Mouse (Mus musculus) layer of hippocampus, adult 11-12 months (tissue): Measurements from ENCODE around the gene Notch2.
A peak's percentile ranks its signal among the peaks of the same experiment; 100 is the strongest.
"Not testable (repeated sequence)": the region's sequence is repeated elsewhere in the genome, so short reads cannot be mapped to it uniquely, and the experiment has no call there.

Source experiments
- DNase-seq: peaks from one replicate; pipeline ENCODE4 v3.0.0; 2022; ENCODE audit warnings: low spot score

Notch2 gene

GRCm38 (mm10) chr3:98031104-98031503 lies 17.8 kb downstream of the Notch2 start:
- no peak for DNase-seq

- no peak for DNase-seq
These were observed 18.9 kb downstream of the Notch2 start for GRCm38 (mm10) chr3:98032191-98032590.

- DNase-seq = no peak
These were observed 19.6 kb downstream of the Notch2 start for GRCm38 (mm10) chr3:98032944-98033343.

GRCm38 (mm10) chr3:98034622-98035593 lies 21.6 kb downstream of the Notch2 start:
- DNase-seq = no peak

GRCm38 (mm10) chr3:98036161-98036560 lies 22.8 kb downstream of the Notch2 start:
- DNase-seq = no peak

GRCm38 (mm10) chr3:98037151-98037550 lies 23.8 kb downstream of the Notch2 start:
- no peak for DNase-seq

GRCm38 (mm10) chr3:98038658-98039057 lies 25.3 kb downstream of the Notch2 start:
- DNase-seq = no peak

- DNase-seq = no peak
These were observed 25.9 kb downstream of the Notch2 start for GRCm38 (mm10) chr3:98039223-98039622.

- DNase-seq = no peak
These were observed 26.5 kb downstream of the Notch2 start for GRCm38 (mm10) chr3:98039666-98040456.

GRCm38 (mm10) chr3:98040836-98041235 lies 27.5 kb downstream of the Notch2 start:
- DNase-seq = no peak

- no peak for DNase-seq
These were observed 29.0 kb downstream of the Notch2 start for GRCm38 (mm10) chr3:98042301-98042700.

GRCm38 (mm10) chr3:98042955-98043456 lies 29.7 kb downstream of the Notch2 start:
- DNase-seq = peak; percentile 48

GRCm38 (mm10) chr3:98043669-98044068 lies 30.3 kb downstream of the Notch2 start:
- no peak for DNase-seq

GRCm38 (mm10) chr3:98044768-98045368 lies 31.5 kb downstream of the Notch2 start:
- DNase-seq = no peak

- no peak for DNase-seq
These were observed 32.3 kb downstream of the Notch2 start for GRCm38 (mm10) chr3:98045465-98046148.

- DNase-seq = peak; percentile 49
These were observed 33.0 kb downstream of the Notch2 start for GRCm38 (mm10) chr3:98046305-98046704.

- no peak for DNase-seq
These were observed 36.3 kb downstream of the Notch2 start for GRCm38 (mm10) chr3:98049671-98050070.

GRCm38 (mm10) chr3:98050086-98050485 lies 36.8 kb downstream of the Notch2 start:
- not testable (repeated sequence) for DNase-seq

GRCm38 (mm10) chr3:98050492-98051406 lies 37.4 kb downstream of the Notch2 start:
- DNase-seq = no peak

- DNase-seq = no peak
These were observed 38.2 kb downstream of the Notch2 start for GRCm38 (mm10) chr3:98051407-98051968.
